Mouse (Mus musculus): ENCODE measurements at regions not wholly inside any gene's neighbourhood (a gene's known extent, or its start where the extent isn't known, plus 50 kb on each side); places are given as distances from the start of the nearest gene placed in this dataset.

GRCm38 (mm10) chr15:54335306-54335705 lies 450.6 kb downstream of the Gm7489 start:
- no peak for DNase-seq

- DNase-seq = no peak
Observed at GRCm38 (mm10) chr15:54353753-54354152, 469.0 kb downstream of the Gm7489 start.

- DNase-seq = peak; percentile 2
Observed at GRCm38 (mm10) chr15:54358731-54359130, 474.0 kb downstream of the Gm7489 start.

All from adrenal gland, postnatal 10 days (tissue).